Mouse (Mus musculus): Measurements from ENCODE around the gene Fbxl15.

The Fbxl15 gene

DNA sequence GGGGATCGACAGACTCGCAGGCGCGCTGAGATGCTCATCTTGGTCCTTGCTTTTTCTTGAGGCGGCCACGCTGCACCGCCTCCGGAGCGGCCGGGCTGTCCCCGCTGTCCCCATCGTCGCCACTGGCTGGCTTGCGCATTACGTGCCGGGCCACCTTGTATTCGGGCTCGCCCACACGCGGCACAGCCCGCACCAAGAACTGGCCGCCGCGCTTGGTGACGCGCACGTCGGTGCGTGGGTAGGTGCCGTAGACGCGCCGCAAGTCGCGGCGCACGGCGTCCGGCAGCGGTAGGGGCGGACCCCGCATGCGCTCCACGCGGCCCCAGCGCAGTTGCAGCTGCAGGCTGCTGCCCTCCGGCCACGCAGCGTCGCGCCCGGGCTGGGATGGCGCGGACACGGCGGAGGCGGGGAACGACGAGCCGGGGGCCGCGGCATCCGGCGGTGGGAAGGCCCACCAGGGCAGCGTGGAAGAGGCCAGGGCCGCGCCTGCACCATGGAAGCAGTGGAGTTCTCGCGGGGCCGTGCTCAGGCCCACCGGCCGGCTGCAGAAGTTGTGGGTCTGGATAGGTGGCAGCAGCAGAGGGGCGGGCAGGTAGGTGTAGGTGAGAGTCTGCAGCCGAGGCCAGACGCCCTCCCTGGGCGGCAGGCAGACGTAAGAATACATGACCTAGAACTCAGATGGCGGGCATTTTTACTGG, 20.9 kb downstream of the Fbxl15 start:
- peak; percentile 83 to 90 for DNase-seq

- DNase-seq: peak in 1 of 2 experiments; percentile 18
These were observed 21.6 kb downstream of the Fbxl15 start for GRCm38 (mm10) chr19:46349550-46349949.

DNA sequence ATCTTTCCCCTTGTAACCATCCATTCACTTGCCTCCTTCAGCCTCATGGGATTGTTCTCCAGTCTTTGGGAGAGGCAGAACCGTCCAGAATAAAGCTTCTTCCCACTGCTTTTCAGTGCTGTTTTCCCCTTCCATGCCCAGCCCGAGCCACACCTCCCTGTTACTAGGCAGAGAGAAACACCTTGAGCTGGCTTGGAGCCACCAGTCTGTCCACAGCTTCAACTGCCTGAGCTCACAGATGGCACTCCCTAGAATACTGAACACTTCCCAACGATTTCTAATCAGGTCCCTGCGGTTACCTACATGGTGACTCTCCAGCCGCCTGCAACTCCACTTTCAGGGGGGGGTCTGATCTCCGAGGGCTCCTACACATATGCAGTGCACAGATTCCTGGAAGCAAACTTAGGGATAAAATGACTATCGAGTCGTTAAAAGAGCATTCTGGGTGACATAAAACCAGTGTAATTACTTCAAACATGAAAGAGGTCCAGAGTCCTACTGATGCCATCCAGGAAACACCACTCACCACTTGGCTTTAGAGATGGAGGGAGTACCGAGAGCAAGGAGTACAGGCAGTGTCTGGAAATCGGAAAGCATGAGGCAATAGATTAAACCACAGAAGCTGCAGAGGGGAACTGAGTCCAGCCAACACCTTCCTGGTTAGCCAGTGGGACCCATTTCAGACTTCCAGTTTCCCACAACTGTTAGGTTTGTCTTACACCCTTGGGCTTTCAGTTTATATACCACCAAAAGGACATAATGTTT, 22.4 kb downstream of the Fbxl15 start, which contains the start of gene 2310034G01Rik:
TSS of gene 2310034G01Rik (minus strand) at position 135 of the 765 bp plus-strand sequence.
- DNase-seq: no peak

DNA sequence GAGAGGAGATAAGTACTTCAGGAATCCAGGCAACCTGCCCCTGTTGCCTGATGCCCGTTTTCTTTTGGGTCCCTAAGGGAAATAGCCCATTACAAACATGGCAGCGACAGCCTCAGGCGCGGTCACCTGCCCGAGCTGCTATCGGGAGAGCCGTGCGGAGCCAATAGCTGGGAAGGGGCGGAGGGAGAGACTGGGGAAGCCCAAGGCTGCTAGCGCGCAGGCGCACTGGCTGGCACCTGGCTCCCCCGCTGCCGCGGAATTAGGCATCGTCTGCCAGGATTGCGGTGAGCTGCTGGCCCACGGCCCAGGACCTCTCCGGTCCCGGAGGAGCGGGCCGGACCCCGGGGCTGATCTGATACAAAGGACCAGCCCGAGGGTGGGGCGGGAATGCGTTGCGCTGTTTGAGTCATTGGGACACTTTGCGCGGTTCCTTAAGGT, 28.7 kb downstream of the Fbxl15 start:
- peak; percentile 86 to 92 for DNase-seq

DNA sequence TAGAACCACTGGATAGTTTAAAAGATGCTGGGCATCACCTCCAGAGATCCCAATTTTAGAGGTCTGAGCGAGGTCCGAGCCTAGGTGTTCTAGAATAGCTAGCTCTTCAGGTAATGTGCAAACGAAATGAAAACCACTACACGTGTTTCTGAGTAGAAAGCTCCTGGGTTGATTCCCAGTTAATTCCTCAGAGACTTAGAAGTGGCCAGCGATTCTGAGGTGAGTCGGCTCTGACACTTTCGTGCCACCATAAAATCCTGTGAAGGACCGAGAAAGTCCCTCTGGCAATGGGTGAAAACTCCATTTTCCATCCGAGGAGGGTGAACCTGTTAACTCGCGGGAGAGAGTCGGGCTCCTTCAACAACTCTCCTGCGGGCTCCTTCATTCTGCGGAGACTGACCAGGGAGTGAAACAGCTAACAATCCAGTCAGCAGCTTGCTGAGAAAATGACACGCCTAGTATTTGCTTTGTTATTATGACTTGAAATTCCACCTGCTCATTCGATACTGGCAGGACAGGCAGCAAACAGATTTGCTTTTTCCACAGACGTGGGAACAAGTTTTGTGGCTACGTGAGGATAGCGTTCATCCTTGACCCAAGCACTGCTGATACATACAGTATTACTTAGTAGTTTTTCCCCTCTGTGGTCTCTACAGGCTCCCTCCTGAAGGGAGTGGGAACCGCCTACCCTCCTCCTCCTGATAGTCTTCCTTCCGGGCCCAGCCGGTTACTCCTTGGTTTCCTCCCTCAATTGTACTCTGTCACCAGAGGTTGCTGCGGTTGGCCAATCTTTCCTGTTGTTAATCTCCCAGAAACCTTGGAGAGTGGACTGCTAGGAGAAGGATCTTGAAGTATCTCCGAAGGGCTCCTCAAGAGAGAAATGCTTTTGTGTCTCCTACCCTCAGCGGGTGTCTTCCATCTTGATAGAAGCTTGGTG, 29.6 kb downstream of the Fbxl15 start:
- DNase-seq: peak; percentile 36 to 67

- no peak for DNase-seq
These were observed 30.4 kb downstream of the Fbxl15 start for GRCm38 (mm10) chr19:46358381-46358780.

DNA sequence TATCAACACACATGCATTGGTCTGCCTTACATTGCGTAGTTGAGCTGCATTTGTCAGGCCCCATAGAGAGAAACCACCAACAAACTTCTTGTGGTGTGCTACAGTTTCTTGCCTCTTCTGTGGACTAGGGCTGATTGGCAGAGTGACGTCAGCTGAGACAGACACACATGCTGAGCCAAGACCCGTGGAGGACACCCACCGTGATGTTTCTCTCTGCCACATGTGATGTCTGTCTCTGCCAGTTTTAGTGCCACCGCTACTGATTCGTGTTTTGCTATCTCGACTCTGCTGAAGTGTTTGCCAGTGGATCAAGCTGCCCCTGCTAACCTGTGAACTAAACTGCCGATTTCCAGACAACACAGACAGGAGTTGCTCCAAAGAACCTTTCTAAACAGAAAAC, 34.1 kb downstream of the Fbxl15 start:
- DNase-seq: no peak

DNA sequence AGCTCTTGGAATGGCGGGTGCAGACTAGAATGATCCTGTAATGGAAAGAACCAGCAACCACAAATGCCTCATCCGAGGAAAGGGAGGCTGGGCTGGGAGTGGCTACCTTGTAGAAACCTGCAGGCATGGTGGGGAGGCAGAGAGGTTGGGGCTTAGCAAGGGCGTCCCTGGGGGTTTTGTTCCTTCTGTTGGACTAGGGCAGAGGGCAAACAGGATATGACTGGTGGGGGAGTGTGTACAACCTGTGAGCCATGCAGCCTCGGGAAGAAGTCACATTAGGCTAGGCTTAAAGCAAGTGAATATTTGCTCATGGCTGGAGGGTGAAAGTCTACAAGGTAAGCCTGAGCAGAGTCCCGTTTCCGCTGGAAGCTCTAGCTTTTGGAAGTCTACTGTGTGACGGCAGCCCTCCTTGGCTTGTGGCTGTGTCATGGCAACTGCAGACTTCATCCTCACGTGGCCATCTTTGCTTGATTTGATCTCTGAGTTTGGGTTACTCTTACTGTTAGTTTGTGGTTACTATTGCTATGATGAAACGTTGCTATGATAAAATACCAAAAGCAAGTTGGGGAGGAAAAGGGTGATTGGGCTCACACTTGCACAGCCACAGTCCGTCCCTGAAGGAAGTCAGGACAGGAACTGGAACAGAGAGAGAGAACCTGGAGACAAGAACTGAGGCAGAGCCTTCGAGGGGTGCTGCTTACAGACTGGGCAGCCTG, 35.5 kb downstream of the Fbxl15 start:
- DNase-seq: peak in 1 of 2 experiments; percentile 23

GRCm38 (mm10) chr19:46367798-46368590, 40.0 kb downstream of the Fbxl15 start:
- no peak for DNase-seq

DNA sequence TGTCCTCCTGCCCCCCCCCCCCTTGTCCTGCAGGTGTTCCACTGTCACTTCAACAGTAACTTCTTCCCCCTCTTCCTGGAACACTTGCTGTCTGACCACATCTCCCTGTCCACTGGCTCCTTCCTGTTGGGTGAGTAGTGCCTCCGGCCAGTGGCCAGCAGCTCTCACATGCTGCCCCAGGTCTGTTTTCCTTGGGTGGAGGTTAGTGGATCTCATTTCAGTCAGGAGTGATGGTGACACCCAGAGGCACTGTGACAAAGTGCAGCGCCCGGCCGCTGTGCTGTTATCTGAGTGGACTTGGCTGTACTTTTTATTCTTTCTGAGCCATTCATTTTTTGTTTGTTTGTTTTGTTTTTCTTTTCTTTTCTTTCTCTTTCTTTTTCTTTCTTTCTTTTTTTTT, 41.2 kb downstream of the Fbxl15 start:
- DNase-seq: peak; percentile 77 to 83

GRCm38 (mm10) chr19:46374477-46375088, 46.6 kb downstream of the Fbxl15 start:
- peak in 1 of 2 experiments; percentile 18 for DNase-seq

GRCm38 (mm10) chr19:46375489-46375888, 47.5 kb downstream of the Fbxl15 start:
- DNase-seq: no peak

- no peak for DNase-seq
These were observed 47.9 kb downstream of the Fbxl15 start for GRCm38 (mm10) chr19:46375891-46376290.
